Mouse (Mus musculus) Patski (cell line): Measurements from ENCODE around the gene Rb1. TPM values are rescaled to one million over a fixed set of nuclear protein-coding genes. Genes with fewer than 3 reads are reported as not detected.

Experiments used
- ATAC-seq: fragments of 100-300 bp; one replicate; pipeline ENCODE4 v1.8.0; 2021
- CTCF ChIA-PET: fragments of 350-600 bp; sonication (Branson Sonifier 250); formaldehyde crosslinking; loops from one replicate; lab custom pipeline; 2022; ENCODE audit warnings: inconsistent platforms; lab: Charles Lee
- POLR2A ChIA-PET: fragments of 350-600 bp; sonication (Branson Sonifier 250); formaldehyde crosslinking; loops from one replicate; lab custom pipeline; 2022; ENCODE audit warnings: antibody characterized with exemption, inconsistent platforms; lab: Charles Lee
- DNase-seq: peaks from one replicate; pipeline ENCODE4 v3.0.0-alpha.2; 2011; ENCODE audit warnings: low read depth, low spot score
- H3K27me3 ChIP-seq: fragments of 371-371 bp; one replicate; pipeline ENCODE4 v1.5.1; 2021
- CTCF ChIP-seq: fragments of 100-300 bp; IDR thresholded peaks from one replicate; pipeline ENCODE4 v1.5.1; 2021
- in situ Hi-C: fragments of 300-500 bp; cut with MboI; formaldehyde crosslinking; loops from 3 replicates; pipeline ENCODE4 v1.11.1; 2018; ENCODE audit warnings: low pct_unique_long_range_greater_than_20kb, mixed read lengths
- polyA plus RNA-seq: library from polyadenylated mRNA; unstranded; gene quantifications from one replicate; pipeline ENCODE4 v1.2.3, GENCODE M21; 2021

The Rb1 gene
- polyA plus RNA-seq, 1 experiment from 2014 or later = 30.0 TPM

DNA sequence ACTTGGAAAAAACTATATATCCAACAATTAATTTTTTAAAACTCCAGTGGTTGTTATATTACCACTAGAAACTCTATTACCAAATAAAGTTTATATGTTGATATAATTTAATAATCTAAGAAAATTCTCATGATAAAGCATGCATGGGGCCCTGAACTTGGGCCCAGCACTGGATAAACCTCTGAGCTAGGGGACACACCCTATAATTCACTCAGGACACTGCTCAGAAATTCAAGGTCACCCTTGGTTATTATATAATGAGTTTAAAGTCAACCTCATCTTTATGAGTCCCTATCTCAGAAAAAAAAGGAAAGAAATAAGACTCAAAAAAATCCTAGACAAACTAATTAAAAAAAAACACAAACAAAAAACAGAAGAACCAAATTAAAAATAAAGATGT, 8.7 kb downstream of the Rb1 start:
- ChIA-PET POLR2A (interaction anchor here (0.7 kb wide), 1 partner anchor 154 kb away, joined by 3 read pairs; no protein-coding TSS in a partner anchor), CTCF (interaction anchor here (1.5 kb wide), 1 partner anchor 14 kb away, joined by 5 read pairs; no protein-coding TSS in a partner anchor)
- no peak for TF ChIP-seq CTCF
- DNase-seq (no peak), ATAC-seq (no peak)
- no peaks in the 10 kb centered on the region for H3K27me3 ChIP-seq
- in situ Hi-C loops = no loop called here

DNA sequence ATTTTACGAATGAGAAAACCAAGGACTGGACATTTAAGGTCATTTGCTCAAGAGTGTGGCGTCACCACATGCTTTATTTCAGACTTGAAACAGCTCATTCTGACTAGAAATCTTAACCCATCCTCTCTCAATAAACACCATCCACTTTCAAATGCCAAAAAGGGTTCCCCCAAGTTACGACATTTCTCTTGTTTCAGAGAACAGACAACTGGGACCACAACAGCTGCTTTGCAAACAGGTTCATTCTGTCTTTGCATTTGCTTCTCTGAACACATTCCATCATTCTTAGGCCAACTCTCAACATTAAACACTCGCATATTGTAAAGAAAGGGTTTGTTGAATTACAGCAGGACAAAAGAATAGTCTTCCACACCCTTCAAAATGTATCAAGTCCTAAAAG, 11.8 kb downstream of the Rb1 start:
- TF ChIP-seq CTCF = no peak
- ChIA-PET POLR2A (no interaction called here), CTCF (interaction anchor here (0.8 kb wide), 1 partner anchor 10 kb away, joined by 3 read pairs; no protein-coding TSS in a partner anchor)
- no peaks in the 10 kb centered on the region for H3K27me3 ChIP-seq
- DNase-seq (no peak), ATAC-seq (no peak)
- in situ Hi-C loops = no loop called here

DNA sequence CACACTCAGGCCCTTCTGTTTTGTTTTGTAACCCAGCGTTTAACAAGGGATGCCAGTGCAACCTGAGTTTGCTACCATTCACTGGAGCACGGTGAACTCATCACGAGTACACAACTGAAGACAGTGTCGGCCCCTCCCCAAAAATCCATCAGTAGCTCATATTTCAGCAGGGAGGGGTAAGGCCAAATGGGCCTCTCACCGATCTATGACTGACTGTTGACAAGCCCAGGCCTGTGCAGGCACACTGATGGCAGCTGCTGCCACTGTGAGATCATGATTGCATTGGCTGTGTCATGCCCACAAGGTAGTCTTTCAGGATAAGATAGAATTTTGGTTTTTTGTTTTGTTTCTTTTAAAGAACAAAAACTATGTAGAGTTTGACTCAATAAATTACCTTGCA, 12.2 kb downstream of the Rb1 start:
- CTCF ChIA-PET = interaction anchor here (0.8 kb wide), 1 partner anchor 10 kb away, joined by 3 read pairs; no protein-coding TSS in a partner anchor
- no peak for ATAC-seq
- POLR2A ChIA-PET = no interaction called here
- no peak for TF ChIP-seq CTCF
- no peaks in the 10 kb centered on the region for H3K27me3 ChIP-seq
- no peak for DNase-seq
- in situ Hi-C loops = no loop called here

DNA sequence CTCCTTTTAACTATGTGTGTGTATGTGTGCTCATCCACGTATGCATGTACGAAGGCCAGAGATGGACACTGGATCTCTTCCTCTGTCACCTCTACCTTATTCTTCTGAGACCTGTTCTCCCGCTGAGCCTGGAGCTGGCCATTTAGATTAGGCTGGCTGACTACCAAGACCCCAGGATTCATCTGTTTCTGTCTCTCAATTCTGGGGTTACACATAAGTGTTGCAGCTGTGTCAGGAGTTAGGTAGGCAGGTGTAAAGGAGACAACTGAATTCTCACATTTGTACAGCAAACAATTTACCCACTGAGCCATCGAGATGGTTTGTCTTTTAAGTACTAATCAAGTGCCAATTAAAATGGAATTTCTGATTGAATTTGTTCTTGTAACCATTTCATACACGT, 12.7 kb downstream of the Rb1 start:
- DNase-seq (no peak), ATAC-seq (no peak)
- H3K27me3 ChIP-seq = no peaks in the 10 kb centered on the region
- ChIA-PET POLR2A (no interaction called here), CTCF (interaction anchor here (1.0 kb wide), 1 partner anchor 206 kb away, joined by 4 read pairs; no protein-coding TSS in a partner anchor)
- in situ Hi-C loops = no loop called here
- TF ChIP-seq CTCF = no peak

DNA sequence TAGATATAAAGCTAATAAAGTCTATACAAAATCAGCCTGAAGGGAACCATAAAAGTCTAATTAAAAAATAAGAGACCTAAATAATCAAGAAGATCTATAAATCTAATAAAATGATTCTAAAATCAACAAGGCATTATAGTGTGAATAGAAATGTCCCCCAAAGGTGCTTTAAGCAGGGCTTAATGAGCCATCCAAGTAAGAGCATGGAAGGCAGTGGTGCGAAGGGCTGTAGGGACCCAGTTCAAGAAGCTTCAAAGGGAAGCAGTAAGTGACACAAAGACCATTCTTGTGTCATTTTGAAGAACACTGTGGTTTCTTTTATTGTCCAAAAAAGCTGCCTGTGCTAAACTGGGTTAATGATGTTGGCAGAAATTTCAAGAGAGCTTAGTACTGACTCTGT, 18.1 kb downstream of the Rb1 start:
- no peak for DNase-seq
- POLR2A ChIA-PET = no interaction called here
- no peak for TF ChIP-seq CTCF
- CTCF ChIA-PET = interaction anchor here (0.9 to 1.1 kb wide), 2 partner anchors 45 to 202 kb away, joined by 3 to 5 read pairs; no protein-coding TSS in a partner anchor
- no peaks in the 10 kb centered on the region for H3K27me3 ChIP-seq
- in situ Hi-C loops = no loop called here
- ATAC-seq = no peak

DNA sequence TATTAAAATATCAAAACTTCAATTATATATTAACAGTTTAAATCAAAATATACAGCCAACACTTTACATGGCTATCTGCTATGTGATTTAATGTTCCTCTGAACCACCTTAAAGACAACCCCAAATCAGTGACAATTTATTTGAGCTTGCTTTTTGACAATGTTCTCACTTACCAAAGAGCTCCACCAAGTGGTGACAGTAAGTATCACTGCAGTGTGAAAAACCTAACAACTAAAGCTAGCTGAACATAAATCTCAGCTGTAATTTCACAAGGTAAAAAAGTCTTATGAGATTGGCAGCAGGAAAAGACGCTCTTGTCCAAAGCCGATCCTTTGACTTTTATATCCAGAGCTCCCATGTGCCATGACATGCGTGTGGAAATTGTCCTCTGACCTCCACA, 22.4 kb downstream of the Rb1 start:
- DNase-seq = no peak
- ATAC-seq = no peak
- no peaks in the 10 kb centered on the region for H3K27me3 ChIP-seq
- in situ Hi-C loops = loop anchor here (5.0 kb wide), 1 partner anchor 196 kb away; no protein-coding TSS in a partner anchor
- POLR2A ChIA-PET = interaction anchor here (0.6 kb wide), 1 partner anchor 183 kb away, joined by 3 read pairs; no protein-coding TSS in a partner anchor
- CTCF ChIA-PET = interaction anchor here (0.8 to 4.5 kb wide), 19 partner anchors 9 to 211 kb away, joined by 3 to 65 read pairs (median 4); partner anchors contain the start of gene Rcbtb2
- peak; percentile 58 for TF ChIP-seq CTCF

DNA sequence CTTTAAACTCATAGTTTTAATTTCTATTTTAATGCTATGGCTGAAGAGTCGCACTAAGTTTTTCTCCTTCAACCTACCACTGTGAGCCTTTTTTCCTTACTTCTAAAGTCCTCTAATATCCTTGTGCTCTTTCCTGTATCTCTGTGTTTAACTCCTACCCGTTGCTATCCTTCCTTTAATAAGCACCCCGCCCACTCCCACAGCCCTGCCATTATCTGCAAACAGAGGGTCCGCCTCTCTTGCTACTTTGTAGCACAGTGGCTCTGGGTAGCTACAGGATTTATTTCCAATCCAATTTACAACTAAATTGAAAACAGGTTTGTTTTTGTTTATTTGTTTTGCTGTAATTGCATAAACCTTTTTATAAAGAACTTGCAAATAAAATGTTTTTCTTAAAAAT, 23.8 kb downstream of the Rb1 start:
- CTCF ChIA-PET = interaction anchor here (0.8 to 3.8 kb wide), 2 partner anchors 13 to 194 kb away, joined by 4 to 65 read pairs; no protein-coding TSS in a partner anchor
- H3K27me3 ChIP-seq = no peaks in the 10 kb centered on the region
- DNase-seq (no peak), ATAC-seq (no peak)
- no peak for TF ChIP-seq CTCF
- in situ Hi-C loops = loop anchor here (5.0 kb wide), 1 partner anchor 195 kb away; no protein-coding TSS in a partner anchor
- POLR2A ChIA-PET = no interaction called here

DNA sequence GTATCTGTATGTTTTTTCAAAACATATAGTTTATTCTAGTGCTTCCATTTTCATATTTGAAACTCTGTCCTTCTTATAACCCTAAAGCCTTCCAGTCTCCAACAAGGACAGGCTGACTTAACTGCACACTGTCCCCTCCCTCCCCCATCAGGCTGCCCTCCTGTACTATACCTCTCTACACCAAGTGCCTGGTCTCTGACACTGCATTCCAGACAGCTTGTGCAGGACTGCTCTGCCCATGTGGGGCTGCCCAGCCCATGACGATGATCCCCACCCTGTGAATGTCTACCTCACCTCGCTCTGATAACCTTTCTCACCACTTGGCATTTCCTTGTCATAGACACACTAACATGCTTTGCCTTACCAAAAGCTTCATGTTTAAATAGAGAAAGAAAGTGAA, 30.1 kb downstream of the Rb1 start:
- ChIA-PET POLR2A (interaction anchor here (0.6 kb wide), 1 partner anchor 182 kb away, joined by 4 read pairs; no protein-coding TSS in a partner anchor), CTCF (interaction anchor here (0.7 to 3.2 kb wide), 3 partner anchors 9 to 27 kb away, joined by 3 to 27 read pairs (median 5); no protein-coding TSS in a partner anchor)
- ATAC-seq = no peak
- DNase-seq = no peak
- H3K27me3 ChIP-seq = no peaks in the 10 kb centered on the region
- no peak for TF ChIP-seq CTCF
- in situ Hi-C loops = loop anchor here (25.0 kb wide), 1 partner anchor 733 kb away; no protein-coding TSS in a partner anchor

DNA sequence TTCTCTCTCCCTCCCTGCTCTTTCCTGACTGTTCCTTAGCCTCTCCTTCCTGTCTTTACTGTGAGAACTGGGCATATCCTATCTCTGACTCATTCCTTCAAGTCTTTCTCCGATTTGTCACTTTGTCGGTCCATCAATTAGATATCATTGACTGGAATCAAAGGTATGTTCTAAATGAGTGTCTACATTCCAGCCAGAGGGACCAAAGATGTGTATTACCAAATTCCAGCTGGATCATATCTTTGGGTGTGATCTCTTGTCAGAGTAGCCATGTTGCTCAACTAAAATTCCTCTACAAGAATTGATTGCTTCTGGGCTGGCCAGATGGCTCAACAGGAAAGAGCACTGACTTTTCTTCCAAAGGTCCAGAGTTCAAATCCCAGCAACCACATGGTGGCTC, 32.0 kb downstream of the Rb1 start:
- POLR2A ChIA-PET = no interaction called here

DNA sequence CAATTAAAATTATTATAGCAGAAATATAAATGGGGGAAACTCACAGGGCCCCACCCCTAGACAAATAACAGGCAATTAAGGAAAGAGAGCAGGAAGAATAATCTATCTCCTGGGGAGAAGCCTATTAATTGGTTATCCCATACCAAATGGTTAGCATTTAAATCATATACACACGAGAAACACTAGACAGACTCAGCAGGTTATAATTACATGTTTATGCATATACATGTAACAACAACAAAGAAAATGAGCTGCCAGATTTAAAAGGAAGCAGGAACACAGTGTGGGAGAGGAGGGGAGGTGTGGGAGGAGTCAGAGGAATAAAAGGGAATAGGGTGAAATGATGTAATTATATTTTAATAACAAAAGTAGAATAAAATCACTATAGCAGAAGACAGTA, 33.2 kb downstream of the Rb1 start:
- no peak for TF ChIP-seq CTCF
- in situ Hi-C loops = loop anchor here (25.0 kb wide), 1 partner anchor 730 kb away; no protein-coding TSS in a partner anchor
- no peak for ATAC-seq
- no peaks in the 10 kb centered on the region for H3K27me3 ChIP-seq
- ChIA-PET POLR2A (no interaction called here), CTCF (interaction anchor here (3.2 kb wide), 1 partner anchor 12 kb away, joined by 27 read pairs; no protein-coding TSS in a partner anchor)
- DNase-seq = no peak

More for the DNA sequence above, 32.0 kb downstream of the Rb1 start:
- ATAC-seq (no peak), DNase-seq (no peak)
- in situ Hi-C loops = loop anchor here (25.0 kb wide), 1 partner anchor 731 kb away; no protein-coding TSS in a partner anchor
- H3K27me3 ChIP-seq = no peaks in the 10 kb centered on the region
- CTCF ChIA-PET = interaction anchor here (1.0 to 3.2 kb wide), 2 partner anchors 11 to 187 kb away, joined by 5 to 27 read pairs; no protein-coding TSS in a partner anchor
- peak; percentile 12 for TF ChIP-seq CTCF

DNA sequence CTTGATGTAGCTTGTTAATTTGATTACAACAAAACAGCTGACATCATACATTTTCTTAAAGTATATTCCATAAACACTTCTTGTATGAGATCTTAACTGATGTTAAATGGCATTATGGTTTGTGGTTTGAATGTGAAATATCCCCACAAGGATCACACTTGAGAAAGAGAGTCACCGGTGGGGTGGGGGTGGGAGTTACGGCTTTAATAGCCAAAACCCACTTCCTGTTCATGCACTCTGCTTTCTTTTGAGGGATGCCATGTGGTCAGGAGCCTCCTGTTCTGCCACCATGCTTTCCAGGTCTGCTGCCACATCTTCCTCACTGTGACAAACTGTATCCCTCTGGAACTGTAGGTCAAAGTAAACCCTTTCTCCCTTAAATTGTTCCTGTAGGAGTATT, 35.7 kb downstream of the Rb1 start:
- ChIA-PET CTCF (interaction anchor here (1.1 to 1.7 kb wide), 3 partner anchors 12 to 34 kb away, joined by 3 to 6 read pairs (median 4); no protein-coding TSS in a partner anchor), POLR2A (no interaction called here)
- no peak for DNase-seq
- H3K27me3 ChIP-seq = no peaks in the 10 kb centered on the region
- ATAC-seq = no peak
- TF ChIP-seq CTCF = no peak
- in situ Hi-C loops = loop anchor here (25.0 kb wide), 1 partner anchor 728 kb away; no protein-coding TSS in a partner anchor
